Mouse (Mus musculus) gastrocnemius, adult 18-20 months (tissue): ENCODE results near the gene Rfc4. TPM values are rescaled to one million over a fixed set of nuclear protein-coding genes. Genes with fewer than 3 reads are reported as not detected.
"Not testable (repeated sequence)": the region's sequence is repeated elsewhere in the genome, so short reads cannot be mapped to it uniquely, and the experiment has no call there.

ENCODE experiments used
- DNase-seq: peaks from one replicate; pipeline ENCODE4 v3.0.0; 2021; ENCODE audit warnings: low spot score
- microRNA-seq: library from miRNA; unstranded; fragments of <30 nt; microRNA quantifications from one replicate; pipeline ENCODE4 v1.2.0, GENCODE M21; 2021
- total RNA-seq, 2 experiments: library from RNA; stranded (reverse); gene quantifications; 2 replicates each; pipeline ENCODE4 v1.2.3; 2021

Gene Rfc4
- total RNA-seq, 2 experiments from 2014 or later, result 7.1 to 7.5 TPM

DNA sequence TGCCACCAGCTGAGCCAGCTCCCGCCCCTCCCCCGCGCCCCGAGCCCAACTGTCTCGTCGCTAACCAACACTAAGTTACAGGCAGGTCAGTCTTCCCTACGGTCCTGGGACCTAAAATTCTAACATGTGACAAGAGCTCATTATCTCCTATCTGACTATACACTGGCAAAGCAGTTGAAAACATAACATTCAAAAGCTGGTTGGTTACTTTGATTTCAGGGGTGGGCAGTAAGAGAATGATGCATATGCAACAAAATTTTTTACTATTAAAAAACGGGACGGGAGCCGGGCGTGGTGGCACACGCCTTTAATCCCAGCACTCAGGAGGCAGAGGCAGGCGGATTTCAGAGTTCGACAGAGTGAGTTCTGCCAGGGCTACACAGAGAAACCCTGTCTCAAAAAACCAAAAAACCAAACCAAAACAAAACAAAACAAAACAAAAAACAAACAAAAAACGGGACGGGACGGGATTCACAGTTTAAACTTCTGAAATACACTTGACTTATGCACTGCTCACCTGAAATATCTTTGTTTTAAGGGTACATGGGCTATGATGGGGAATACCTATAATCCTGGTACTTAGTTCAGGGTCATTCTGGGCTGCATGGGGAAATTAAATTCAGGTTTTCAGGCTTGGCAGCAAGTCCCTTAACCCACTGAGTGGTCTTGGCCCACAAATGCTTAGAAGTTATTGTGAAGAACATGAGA is 24.3 kb downstream of the Rfc4 start:
- DNase-seq, result no peak

DNA sequence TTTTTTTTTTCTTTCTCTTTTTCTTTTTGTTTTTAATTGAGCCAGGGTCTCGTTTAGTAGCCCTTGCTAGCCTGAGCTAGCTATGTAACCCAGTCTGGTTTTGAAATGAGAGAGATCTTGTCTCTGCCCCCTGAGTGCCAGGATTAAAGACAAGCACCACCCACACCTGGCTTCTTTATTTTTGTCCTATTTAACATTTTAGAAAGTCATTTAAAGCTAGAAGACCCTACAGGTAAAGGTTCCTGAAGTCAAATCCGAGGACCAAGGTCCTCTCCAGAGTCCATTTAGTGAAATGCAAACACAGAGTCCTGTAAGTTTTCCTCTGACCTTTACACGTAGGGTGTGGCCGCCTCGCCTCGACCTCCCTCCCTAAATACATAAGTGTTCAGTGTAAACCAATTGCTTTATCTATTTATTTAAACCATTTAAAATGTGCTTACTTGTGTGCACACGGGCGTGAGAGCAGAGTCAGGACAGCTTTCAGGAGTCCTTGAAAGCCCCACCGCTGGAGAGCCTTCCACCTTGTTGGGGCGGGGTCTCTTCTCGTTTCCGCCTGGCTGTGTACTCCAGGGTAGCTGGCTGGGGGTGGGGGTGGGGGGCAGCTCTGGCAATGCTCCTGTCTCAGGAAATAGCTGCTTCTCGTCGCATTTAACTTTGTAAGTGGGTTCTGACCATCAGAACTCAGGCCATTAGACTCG is 25.0 kb downstream of the Rfc4 start:
- DNase-seq, result no peak

DNA sequence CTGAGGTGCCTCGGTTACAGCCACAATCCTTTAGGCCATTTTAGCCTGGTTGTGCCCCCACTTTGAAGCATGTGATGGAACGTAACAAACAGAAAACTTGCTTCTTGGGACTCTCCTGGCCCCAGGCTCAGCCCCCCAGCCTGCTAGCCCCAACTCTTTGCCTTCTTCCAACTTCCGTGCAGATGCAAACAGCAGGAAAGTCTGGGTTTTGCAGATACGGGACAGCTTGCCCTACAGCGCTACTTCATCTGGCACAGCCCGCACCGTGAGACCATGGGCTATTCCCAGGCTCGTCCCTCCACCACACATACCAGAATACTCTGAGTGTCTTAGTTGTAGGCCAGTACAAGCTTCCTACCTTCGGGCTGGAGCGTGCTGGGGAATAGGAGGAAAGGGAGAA is 26.9 kb downstream of the Rfc4 start:
- DNase-seq, result no peak

DNA sequence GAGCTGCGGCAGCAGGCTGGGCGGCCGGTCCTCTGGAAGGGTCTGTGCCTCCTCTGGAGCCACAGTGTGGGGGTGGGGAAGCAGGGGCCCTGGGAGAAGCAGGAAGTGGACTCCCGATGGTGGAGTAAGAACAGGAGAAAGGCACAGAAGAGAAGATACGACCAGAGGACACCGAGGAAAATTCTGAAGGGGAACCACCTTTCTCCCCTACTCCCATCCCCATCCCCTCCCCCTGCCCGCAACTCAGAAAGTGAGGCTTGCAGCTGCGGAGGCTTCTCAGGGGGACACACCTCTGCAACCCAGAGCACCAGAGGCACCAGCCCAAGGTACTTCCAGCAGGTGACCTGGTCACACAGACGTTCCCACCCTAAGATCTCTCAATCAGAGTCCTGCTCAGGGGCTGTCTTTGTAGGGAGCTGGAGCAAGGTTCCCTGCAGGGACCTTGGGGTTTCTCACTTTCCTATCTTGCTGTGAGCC is 27.4 kb downstream of the Rfc4 start:
- DNase-seq, result no peak

DNA sequence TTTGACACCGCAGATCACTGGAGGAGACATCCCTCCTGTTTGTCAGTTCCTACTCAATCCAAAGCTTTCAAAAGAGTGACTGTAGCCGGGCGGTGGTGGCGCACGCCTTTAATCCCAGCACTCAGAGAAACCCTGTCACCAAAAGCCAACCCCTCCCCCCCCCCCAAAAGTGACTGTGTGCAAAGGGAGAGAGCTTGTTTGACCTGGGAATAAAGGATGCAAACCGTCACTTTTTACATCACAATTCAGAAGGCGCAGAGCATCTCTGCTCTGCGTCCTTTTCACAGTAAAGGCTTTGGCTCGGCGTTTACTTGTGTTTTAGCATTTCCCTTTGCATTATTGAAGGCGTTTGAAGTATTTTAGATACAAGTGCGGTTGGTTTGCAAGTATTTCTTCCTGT is 27.9 kb downstream of the Rfc4 start:
- no peak for DNase-seq

DNA sequence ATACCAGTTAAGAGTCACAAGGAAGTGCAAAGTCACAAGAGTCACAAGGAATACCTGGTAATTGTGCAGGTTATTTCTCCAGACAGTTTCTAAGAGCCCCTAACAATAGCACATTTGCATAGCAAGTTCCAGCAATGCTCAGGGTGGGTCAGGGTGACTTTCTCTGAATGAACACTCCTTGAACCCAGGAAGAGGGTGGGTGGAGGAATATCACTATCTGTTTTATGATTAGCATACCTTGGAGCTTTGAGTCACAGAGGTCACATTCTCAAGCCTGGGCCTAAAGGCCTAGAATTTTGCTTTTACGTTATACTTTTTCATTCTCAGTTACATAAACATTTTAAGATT is 29.5 kb downstream of the Rfc4 start:
- not testable (repeated sequence) for DNase-seq

DNA sequence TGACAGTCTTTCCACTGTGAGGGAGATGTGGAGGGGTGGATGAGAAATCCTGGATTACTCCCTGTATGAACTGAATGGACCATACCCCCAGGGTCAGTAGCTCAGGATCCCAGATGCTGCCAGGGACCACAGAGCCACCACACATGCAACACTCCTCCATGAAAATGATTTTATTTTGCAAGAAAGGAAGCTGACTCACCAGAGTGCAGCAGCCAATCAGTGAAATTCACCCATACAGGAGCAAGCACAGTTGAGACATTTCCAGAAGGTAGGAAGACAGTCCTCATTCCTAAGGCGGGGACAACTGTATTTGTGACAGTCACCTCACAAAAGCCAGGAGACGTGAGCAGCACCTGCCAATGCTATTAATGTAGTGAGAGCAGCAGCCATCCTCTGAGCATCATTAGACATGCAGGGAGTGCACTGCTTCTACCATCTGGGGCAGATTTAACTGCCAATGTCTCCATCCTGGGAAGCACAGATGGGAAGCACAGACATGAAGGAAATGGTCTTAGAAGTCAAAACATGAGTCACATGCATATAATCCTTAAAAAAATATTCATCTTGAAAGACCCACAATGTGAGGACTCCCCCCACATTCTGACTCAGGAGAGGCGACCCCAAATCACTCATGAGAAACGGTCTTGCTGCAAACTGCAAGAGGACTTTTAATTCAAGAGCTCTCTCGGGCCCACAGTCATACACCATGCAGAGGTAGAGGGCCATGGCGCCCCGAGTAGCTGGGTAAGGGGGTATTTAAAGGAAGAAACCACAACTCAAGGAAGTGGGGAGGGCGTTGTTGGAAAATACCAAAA is 30.0 kb downstream of the Rfc4 start:
- not testable (repeated sequence) for DNase-seq

DNA sequence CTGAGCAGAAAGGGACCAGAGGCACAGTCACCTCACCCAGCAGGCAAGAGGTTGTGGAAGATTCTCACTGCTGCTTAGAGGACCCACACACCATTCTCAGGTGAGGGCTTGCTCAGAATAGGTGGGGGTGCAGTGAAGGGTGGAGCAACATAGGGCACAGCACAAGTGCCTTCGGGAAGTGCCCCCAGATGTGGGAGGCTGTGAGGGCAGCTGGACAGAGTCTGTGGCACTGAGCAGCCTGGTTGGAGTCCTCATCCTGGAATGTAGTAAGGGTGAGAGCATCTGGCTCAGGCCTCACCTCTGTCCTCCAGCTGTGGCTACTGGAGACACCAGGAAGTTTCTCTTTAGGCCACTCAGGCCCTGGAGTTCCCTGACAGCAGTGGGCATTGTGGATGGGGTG is 30.7 kb downstream of the Rfc4 start:
- not testable (repeated sequence) for DNase-seq

DNA sequence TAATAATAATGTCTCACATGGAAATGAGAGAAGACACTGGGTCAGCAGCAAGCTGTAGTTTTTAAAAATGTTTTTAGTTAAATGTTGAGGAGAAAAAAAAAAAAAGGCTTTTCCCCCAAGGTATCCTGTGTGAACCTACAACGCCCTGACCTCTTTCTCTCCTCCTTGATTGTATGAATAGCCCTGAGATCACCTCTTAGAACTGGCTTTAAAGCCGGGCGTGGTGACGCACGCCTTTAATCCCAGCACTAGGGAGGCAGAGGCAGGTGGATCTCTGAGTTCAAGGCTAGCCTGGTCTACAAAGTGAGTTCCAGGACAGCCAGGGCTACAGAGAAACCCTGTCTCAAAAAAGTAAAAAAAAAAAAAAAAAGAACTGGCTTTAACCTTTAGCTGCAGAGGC is 32.0 kb downstream of the Rfc4 start:
- not testable (repeated sequence) for DNase-seq

DNA sequence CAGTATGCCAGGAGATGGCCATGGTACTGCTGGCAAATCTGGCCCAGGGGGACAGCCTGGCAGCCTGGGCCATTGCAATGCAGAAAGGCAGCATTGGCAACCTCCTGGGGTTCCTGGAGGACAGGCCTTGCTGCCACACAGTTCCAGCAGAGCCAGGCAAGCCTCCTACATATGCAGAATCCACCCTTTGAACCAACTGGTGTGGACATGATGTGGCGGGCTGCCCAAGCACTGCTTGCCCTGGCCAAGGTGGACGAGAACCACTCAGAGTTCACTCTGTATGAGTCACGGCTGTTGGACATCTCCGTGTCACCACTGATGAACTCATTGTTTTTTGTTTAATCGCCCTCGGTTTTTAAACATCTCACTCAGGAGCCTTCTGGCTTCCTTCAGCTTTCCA is 33.4 kb downstream of the Rfc4 start:
- DNase-seq, result no peak

DNA sequence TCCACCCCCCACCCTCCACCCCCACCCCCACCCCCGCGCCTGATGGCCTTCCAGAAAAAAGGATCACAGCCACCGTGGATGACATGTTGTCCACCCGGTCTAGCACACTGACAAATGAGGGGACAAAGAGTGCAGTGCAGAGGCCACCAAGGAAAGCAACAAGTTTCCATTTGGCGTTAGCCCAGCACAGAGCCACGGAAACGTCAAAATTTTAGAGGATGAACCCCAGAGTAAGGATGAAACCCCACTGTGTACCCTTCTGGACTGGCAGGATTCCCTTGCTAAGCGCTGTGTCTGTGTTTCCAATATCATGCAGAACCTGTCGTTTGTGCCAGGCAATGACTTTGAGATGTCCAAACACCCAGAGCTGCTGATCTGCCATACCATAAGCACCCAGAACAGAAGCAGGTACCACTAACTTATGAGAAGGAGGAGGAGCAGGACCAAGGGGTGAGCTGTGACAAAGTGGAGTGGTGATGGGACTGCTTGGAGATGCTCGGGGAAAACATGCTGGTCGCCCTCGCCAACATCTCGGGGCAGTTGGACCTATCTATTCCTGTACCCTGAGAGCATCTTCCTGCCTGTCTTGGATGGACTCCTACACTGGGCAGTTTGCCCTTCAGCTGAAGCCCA is 34.1 kb downstream of the Rfc4 start:
- no peak for DNase-seq

DNA sequence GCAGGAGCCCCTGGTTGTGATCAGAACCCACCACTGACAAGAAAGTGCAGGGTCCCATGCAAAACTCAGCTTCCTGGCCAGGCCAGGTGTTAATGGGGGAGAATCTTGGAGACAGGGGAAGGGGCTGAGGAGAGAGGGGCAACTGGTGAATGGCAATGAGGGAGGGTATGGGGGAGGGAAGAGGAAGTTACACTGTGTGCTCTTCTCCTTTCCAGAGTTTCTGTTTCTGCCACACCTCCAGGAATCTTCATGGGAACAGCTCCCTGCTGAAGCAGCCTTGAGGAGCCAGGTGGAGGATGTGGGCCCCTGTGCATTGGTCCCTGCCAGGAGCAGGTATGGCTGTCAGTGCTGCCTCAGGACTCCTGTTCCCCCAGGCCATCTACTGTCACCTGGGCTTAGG is 36.2 kb downstream of the Rfc4 start:
- DNase-seq, result not testable (repeated sequence)

DNA sequence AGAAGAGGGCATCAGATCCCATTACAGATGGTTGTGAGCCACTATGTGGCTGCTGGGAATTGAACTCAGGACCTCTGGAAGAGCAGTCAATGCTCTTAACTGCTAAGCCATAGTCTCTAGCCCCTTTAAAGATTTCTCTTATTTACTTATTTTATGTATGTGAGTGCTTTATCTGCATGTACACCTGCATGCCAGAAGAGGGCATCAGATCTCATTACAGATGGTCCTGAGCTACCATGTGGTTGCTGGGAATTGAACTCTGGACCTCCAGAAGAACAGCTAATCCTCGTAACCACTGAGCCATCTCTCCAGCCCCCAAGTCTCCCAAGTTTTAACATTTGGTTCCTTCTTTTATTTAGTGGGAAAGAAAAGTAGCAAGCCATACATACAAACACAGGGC is 39.0 kb downstream of the Rfc4 start:
- DNase-seq, result not testable (repeated sequence)

DNA sequence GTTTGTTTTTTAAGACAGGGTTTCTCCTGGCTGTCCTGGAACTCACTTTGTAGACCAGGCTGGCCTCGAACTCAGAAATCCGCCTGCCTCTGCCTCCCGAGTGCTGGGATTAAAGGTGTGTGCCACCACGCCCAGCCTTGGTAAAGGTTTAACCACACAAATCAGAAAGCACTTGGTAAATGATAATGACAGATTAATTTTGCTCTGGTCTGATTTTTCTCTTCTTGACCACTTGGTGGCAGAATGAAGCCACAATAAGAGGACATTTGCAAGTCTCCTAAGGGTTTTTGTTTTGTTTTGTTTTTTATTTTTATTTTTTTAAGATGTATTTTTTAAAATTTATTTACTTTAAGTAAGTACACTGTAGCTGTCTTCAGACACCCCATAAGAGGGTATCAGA is 39.8 kb downstream of the Rfc4 start:
- DNase-seq, result not testable (repeated sequence)

DNA sequence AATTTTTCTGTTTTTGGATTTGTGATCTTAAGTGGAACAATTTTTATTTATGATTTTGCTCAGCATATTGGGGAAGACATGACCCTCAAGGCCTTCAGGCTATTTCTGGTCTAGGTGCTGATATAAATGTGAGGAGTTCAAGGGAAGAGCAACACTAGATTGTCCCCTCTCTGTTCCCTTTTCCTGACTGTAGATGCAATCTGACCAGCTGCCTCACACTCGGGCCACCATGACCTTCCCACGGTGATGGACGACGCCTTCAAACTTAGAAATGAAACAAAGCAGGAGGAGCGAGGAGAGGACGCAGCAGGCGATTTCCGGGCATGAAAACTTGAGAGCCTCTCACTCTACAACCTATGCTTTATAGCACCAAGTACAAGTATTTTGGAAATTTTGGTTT is 40.4 kb downstream of the Rfc4 start:
- not testable (repeated sequence) for DNase-seq

DNA sequence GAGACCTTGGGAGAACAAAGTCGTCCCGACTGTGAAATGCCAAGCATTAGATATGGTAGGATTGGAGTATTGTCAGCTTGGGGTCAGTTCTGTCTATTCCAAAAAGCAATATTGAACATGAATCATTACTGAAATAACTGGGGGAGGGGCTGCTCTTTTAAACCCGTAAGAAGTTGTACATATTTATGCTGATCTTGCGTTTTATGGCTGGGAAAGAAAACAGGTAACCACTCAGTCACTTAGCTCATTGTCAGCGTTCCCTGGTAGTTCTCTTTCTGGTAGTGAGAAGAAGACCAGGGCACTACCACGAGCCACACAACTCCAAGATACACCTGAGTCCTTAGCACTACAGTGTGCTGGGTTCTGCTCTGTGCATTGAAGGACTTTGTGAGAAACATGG is 50.0 kb downstream of the Rfc4 start:
- not testable (repeated sequence) for DNase-seq

Small RNA genes lying within 50 kb of the gene (microRNA-seq; reads per million reads assigned to microRNA genes)
- gene Gm49346, result not detected

Other genes with a start within 250 kb of the Rfc4 start
- gene Ahsg, start 236.5 kb downstream of the Rfc4 start, total RNA-seq, result 1 to 10 TPM in 1 of 2 experiments, not detected in 1; 1.8 TPM
- under 1 TPM in 1 of 2 experiments, not detected in 1; 0.45 TPM for gene Fetub, start 209.4 kb downstream of the Rfc4 start, total RNA-seq
- under 1 TPM in 1 of 2 experiments, not detected in 1; 0.21 TPM for gene Hrg, start 176.7 kb downstream of the Rfc4 start, total RNA-seq
- gene Kng2, start 98.3 kb downstream of the Rfc4 start, total RNA-seq, result under 1 TPM in 1 of 2 experiments, not detected in 1; 0.25 TPM
- under 1 TPM in 1 of 2 experiments, not detected in 1; 0.74 TPM for gene Kng1, start 69.9 kb downstream of the Rfc4 start, total RNA-seq
- gene Eif4a2, start 20.3 kb downstream of the Rfc4 start, total RNA-seq, result 100 to 1,000 TPM; 405 to 416 TPM
- 10 to 100 TPM; 10.9 to 32.0 TPM for gene Adipoq, start 18.8 kb upstream of the Rfc4 start, total RNA-seq
- 1 to 10 TPM; 3.6 to 4.7 TPM for gene St6gal1, start 97.0 kb upstream of the Rfc4 start, total RNA-seq